Mouse (Mus musculus) embryonic fibroblast, embryonic 13.5 days (primary cell): ENCODE data around the gene Psmd1. TPM values are rescaled to one million over a fixed set of nuclear protein-coding genes. Genes with fewer than 3 reads are reported as not detected.

Experiments
- H3K27ac ChIP-seq: 2 replicates; pipeline ENCODE4 v1.5.1; 2012; ENCODE audit warnings: low read length, control low read depth, inconsistent platforms; ENCODE audit not compliant: insufficient read depth
- H3K4me1 ChIP-seq: 2 replicates; pipeline ENCODE4 v1.6.1; 2011; ENCODE audit warnings: low read length; ENCODE audit not compliant: control insufficient read depth, insufficient read depth
- H3K4me3 ChIP-seq: 2 replicates; pipeline ENCODE4 v1.5.1; 2011; ENCODE audit warnings: mild to moderate bottlenecking, control low read depth, low read length; ENCODE audit not compliant: insufficient read depth
- CTCF ChIP-seq: IDR thresholded peaks from 2 replicates; pipeline ENCODE4 v1.5.1; 2011; ENCODE audit warnings: mild to moderate bottlenecking, control low read depth, low read length, moderate library complexity, borderline replicate concordance; ENCODE audit not compliant: insufficient read depth
- POLR2A ChIP-seq: IDR thresholded peaks from 2 replicates; pipeline ENCODE4 v1.6.1; 2011; ENCODE audit warnings: low read depth, mild to moderate bottlenecking, control low read depth, low read length, moderate library complexity
- polyA plus RNA-seq: library from polyadenylated mRNA; stranded (reverse); fragments of >200 nt; gene quantifications from 2 replicates; pipeline ENCODE4 v1.2.4, GENCODE M21; 2011; ENCODE audit warnings: low read depth; ENCODE audit not compliant: missing spikeins, insufficient read length

Psmd1 gene
- polyA plus RNA-seq, 1 experiment: 115 TPM

DNA sequence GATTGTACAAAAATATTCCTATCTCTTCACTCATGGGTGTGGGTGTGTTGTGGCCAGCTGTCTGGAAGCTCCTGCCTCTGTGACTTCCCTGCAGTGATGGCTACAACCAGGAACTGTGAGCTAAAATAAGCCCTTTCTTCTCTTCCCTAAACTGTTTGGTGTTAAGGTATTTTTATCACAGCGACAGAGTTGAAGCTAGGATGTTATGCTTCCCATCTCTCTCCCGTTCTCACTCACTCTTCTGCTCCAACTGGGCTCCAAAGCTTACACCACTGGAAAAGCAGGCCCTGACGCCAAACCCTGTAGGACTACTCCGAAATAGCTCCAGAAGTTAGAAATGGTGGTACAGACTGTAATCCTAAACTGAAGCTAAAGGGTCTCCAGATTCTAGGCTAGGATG lies 19.1 kb upstream of the Psmd1 start:
- Histone ChIP-seq H3K27ac (no peak overlapping the region), H3K4me1 (no peaks in the 10 kb centered on the region), H3K4me3 (no peak overlapping the region)
- TF ChIP-seq POLR2A (no peak), CTCF (no peak)

DNA sequence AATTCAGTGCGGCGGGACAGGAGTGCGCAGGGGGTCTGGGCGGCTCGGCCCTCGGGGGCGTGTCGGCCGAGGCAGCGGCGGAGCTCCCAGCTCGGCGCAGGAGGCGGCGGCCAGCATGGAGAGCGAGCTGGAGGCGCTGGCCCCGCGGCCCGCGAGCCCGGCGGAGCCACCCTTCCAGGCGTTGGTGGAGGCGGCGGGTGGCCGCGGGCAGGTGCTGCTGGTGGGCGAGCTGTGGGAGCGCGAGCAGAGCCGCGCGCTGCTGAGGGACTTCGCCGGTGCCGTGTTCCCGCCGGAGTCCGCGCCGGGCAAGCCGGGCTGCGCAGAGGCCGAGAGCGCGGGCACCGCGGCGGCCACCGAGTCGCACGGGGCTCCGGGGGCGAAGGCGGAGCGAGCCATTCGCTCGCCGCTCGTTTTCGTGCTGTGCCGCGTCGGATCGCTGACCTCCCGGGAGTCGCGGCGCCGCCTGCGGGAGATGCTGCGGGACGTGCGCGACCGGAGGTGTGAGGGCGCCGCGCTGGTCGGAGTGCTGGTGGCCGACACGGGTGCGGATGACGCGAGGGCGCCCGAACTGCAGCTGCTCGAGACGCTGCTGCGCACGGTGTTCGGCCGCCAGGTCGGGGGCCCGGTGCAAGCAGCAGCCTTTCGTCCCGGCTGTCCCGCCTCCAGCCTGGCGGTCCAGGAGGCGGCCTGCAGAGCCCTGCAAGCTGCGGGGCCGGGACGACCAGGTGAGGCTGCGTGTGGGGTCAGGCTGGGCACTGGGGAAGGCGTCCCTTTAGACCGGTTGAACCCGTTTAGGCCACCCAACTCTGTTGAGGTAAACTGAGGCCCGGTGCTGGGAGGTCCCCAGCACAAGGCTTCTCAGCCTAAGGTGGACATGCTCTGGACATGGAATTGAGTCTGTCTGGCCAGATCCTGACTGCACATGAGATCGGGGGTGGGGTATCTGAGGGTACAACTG lies 18.1 kb upstream of the Psmd1 start, which contains the start of gene 2810459M11Rik:
Gene 2810459M11Rik, plus strand, starts transcription at position 16 of the 958 bp plus-strand sequence.
- Histone ChIP-seq H3K27ac (no peak within 1 kb of the TSS), H3K4me1 (no peaks in the 10 kb centered on the region), H3K4me3 (peak within 1 kb of the TSS; percentile 40)
- no peak for TF ChIP-seq CTCF
- TF ChIP-seq POLR2A: no peak

DNA sequence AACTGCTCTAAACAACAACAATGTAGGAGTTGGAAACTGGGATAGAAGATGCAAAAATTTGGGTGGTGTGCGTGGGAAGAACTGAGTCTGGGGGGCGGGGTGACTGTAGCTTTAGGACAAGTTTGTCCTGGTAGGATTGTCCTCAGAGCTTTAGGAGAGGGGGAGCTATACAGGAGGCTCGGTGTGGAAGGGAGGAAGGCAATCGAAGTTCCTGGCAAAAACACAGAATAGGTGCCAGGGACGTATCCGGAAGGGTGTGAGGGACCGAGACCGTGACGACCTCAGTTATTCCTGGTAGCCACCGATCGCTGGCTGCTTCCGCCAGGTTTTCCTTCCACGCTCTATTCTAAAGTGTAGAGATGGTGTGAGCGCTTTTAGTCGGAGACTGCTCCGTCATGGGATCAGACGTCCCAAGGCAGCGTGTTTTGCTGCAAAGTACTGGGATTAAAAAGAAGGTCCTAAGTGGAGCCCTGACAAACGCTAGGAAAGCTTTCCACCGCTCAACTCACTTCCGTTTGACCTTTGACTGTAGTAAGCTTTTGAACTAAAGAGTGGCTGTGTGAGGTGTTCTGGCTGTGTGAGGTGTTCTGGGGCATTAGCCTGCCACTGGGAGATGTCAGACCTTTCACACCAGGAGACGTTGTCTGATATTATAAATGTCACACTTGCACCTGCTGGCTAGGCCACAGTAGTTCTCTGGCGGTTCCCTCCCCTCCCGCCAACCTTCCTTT lies 17.2 kb upstream of the Psmd1 start:
- H3K4me3 ChIP-seq: no peak overlapping the region
- no peak overlapping the region for H3K27ac ChIP-seq
- no peaks in the 10 kb centered on the region for H3K4me1 ChIP-seq
- TF ChIP-seq POLR2A (no peak), CTCF (no peak)

GRCm38 (mm10) chr1:86048231-86048630 lies 16.0 kb upstream of the Psmd1 start:
- H3K4me3 ChIP-seq: no peak overlapping the region
- no peaks in the 10 kb centered on the region for H3K4me1 ChIP-seq
- no peak for TF ChIP-seq POLR2A
- TF ChIP-seq CTCF: no peak
- no peak overlapping the region for H3K27ac ChIP-seq

- Histone ChIP-seq H3K4me3 (no peak overlapping the region), H3K27ac (no peak overlapping the region), H3K4me1 (no peaks in the 10 kb centered on the region)
- TF ChIP-seq CTCF: no peak
- TF ChIP-seq POLR2A: no peak
These were observed 15.4 kb upstream of the Psmd1 start for GRCm38 (mm10) chr1:86048744-86049143.

DNA sequence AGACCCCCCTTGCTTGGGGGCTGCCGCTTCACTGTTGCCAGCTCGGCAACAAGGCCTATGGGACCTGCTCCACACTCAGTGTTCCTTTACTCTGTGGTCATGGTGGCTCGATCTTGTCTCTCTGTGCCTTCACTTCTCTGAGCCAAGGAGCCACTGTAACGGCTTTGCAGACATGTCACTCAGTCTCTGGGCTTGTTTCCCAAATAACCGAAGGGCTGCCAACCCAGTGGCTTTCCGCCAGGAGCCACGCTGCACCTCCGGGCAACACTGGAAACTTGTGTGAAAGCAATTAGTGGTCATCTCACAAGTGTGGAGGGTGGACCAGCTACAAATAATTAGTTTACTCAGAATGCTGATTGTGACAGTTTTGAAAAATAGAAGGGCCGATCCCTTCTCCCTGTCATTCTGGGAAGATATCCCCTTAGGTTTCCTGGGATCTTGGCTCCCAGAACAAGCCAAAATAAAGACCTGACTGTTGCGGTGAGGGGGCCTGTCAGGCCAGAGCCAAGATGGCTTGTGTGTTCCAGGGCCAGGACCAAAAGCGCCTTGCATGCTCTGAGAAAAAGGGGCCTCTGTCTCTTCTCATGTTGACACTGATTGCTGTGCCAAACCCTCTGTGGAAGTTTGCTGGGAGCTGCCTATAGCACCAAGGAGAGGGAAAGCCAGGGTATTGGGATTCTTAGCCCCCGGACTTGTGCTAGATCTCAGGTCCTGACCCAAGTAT lies 10.8 kb upstream of the Psmd1 start:
- no peak overlapping the region for H3K27ac ChIP-seq
- TF ChIP-seq POLR2A: no peak
- TF ChIP-seq CTCF: no peak

GRCm38 (mm10) chr1:86054943-86055342 lies 9.2 kb upstream of the Psmd1 start:
- Histone ChIP-seq H3K27ac (no peak overlapping the region), H3K4me1 (no peaks in the 10 kb centered on the region), H3K4me3 (no peak overlapping the region)
- TF ChIP-seq CTCF: no peak
- TF ChIP-seq POLR2A: no peak

More for the DNA sequence above, 10.8 kb upstream of the Psmd1 start:
- Histone ChIP-seq H3K4me1 (no peaks in the 10 kb centered on the region), H3K4me3 (no peak overlapping the region)

- H3K4me1 ChIP-seq: no peaks in the 10 kb centered on the region
- H3K27ac ChIP-seq: no peak overlapping the region
- no peak overlapping the region for H3K4me3 ChIP-seq
- no peak for TF ChIP-seq CTCF
- TF ChIP-seq POLR2A: no peak
These were observed 7.9 kb upstream of the Psmd1 start for GRCm38 (mm10) chr1:86056284-86056683.

DNA sequence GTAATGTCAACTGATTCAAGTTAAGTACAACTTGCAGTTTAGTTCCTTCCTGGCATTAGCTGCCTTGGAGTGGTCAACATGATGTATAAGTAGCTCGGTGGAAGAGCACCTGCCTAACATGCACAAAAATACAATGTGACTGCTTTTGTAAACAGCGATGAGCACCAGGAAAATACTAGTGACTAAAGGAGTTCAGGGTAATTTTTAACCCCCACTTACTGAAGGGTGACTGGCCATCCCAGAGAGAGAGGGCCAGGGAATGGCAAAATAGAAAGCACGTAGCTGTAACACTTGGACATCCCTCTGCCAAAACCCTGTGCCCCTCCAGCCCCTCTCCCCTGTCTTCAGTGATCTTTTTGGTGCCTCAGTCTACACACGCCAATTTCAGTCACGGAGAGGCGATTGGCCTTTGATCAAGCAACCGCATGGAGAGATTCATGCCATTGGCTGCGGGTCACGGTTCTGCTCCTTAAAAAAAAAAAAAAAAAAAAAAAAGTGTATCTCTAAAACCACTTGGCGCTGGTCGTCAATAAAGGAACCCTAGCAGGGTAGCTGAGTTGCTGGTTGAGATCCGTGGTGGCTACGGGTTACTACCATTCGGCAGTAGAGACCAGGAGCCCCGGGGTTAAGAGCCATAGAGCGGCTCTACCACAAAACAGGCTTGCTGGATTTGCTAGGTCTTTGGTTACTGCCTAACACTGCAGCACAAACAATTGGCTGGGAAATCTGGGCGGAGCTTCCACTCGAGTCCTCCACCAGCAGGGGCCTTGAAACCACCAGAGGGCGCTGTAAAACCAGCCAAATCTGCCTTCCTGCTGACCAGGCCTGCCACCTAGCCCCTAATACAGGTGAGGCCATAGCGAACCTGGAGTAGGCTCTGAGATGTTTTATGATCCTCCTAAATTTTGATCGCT lies 5.1 kb upstream of the Psmd1 start:
- H3K27ac ChIP-seq: no peak overlapping the region
- H3K4me1 ChIP-seq: no peaks in the 10 kb centered on the region
- peak overlapping the region; percentile 22; the same call in 1 of the 2 replicates for H3K4me3 ChIP-seq
- TF ChIP-seq CTCF: peak; percentile 66
- no peak for TF ChIP-seq POLR2A
